Mouse (Mus musculus): ENCODE results near the gene Olfr1097. TPM values are rescaled to one million over a fixed set of nuclear protein-coding genes. Genes with fewer than 3 reads are reported as not detected.

Olfr1097 gene
- total RNA-seq (2021), result not detected

- no peak for DNase-seq
Observed at GRCm38 (mm10) chr2:86892116-86892515, at the start of gene Olfr1097. Gene Olfr1097, minus strand, starts transcription at chr2:86892216.

GRCm38 (mm10) chr2:86926557-86926956, 34.5 kb upstream of the Olfr1097 start:
- DNase-seq, result no peak

GRCm38 (mm10) chr2:86924445-86924844, 32.4 kb upstream of the Olfr1097 start, which contains the start of gene Olfr1098:
Gene Olfr1098, minus strand, starts transcription at chr2:86924545.
- DNase-seq, result no peak

- DNase-seq, result no peak
Observed at GRCm38 (mm10) chr2:86905647-86906046, 13.6 kb upstream of the Olfr1097 start.

GRCm38 (mm10) chr2:86874702-86875101, 17.3 kb downstream of the Olfr1097 start, which contains the start of gene Gm13723:
Gene Gm13723, minus strand, starts transcription at chr2:86874802.
- no peak for DNase-seq

GRCm38 (mm10) chr2:86851596-86851995, 40.4 kb downstream of the Olfr1097 start, which contains the start of gene Olfr1095:
Gene Olfr1095, minus strand, starts transcription at chr2:86851696.
- no peak for DNase-seq

Other genes with a start within 250 kb of the Olfr1097 start
- gene Olfr1085, start 230.2 kb downstream of the Olfr1097 start, total RNA-seq (2021), result not detected
- gene Olfr1086, start 212.1 kb downstream of the Olfr1097 start, total RNA-seq (2021), result not detected
- not detected for gene Olfr1087, start 193.8 kb downstream of the Olfr1097 start, total RNA-seq (2021)
- not detected for gene Olfr1089, start 158.5 kb downstream of the Olfr1097 start, total RNA-seq (2021)
- gene Olfr1090, start 133.2 kb downstream of the Olfr1097 start, total RNA-seq (2021), result not detected
- gene Olfr1093, start 109.7 kb downstream of the Olfr1097 start, total RNA-seq (2021), result not detected
- gene Olfr141, start 82.2 kb downstream of the Olfr1097 start, total RNA-seq (2021), result not detected
- not detected for gene Olfr1094, start 67.6 kb downstream of the Olfr1097 start, total RNA-seq (2021)
- not detected for gene Olfr1095, start 40.5 kb downstream of the Olfr1097 start, total RNA-seq (2021)
- gene Gm13723, start 17.4 kb downstream of the Olfr1097 start, total RNA-seq (2021), result not detected
- not detected for gene Olfr1098, start 32.3 kb upstream of the Olfr1097 start, total RNA-seq (2021)
- not detected for gene Olfr1099, start 68.5 kb upstream of the Olfr1097 start, total RNA-seq (2021)
- gene Olfr1100, start 87.7 kb upstream of the Olfr1097 start, total RNA-seq (2021), result not detected
- gene Olfr1101, start 99.0 kb upstream of the Olfr1097 start, total RNA-seq (2021), result not detected
- not detected for gene Olfr1102, start 106.2 kb upstream of the Olfr1097 start, total RNA-seq (2021)
- gene Olfr1104, start 134.9 kb upstream of the Olfr1097 start, total RNA-seq (2021), result not detected
- not detected for gene Olfr1105, start 144.3 kb upstream of the Olfr1097 start, total RNA-seq (2021)
- not detected for gene Olfr1106, start 160.1 kb upstream of the Olfr1097 start, total RNA-seq (2021)
- gene Olfr1107, start 183.6 kb upstream of the Olfr1097 start, total RNA-seq (2021), result not detected
- gene Olfr1109, start 203.8 kb upstream of the Olfr1097 start, total RNA-seq (2021), result not detected
- gene Olfr259, start 222.4 kb upstream of the Olfr1097 start, total RNA-seq (2021), result not detected
- not detected for gene Olfr1110, start 248.1 kb upstream of the Olfr1097 start, total RNA-seq (2021)

Measured in heart, postnatal 4 days (tissue).